Mouse (Mus musculus) forebrain, embryonic 13.5 days (tissue): ENCODE data around the gene Capn1. TPM values are rescaled to one million over a fixed set of nuclear protein-coding genes. Genes with fewer than 3 reads are reported as not detected.

ENCODE experiments used
- ATAC-seq: fragments of 200-750 bp; cut with Nextera tagmentation; 2 replicates; pipeline ENCODE4 v1.8.0; 2017
- H3K27ac ChIP-seq: fragments of 300-500 bp; sonication (generic); 2 replicates; pipeline ENCODE4 v1.5.1; 2015; ENCODE audit warnings: inconsistent platforms, mild to moderate bottlenecking, moderate library complexity
- H3K27me3 ChIP-seq: fragments of 300-500 bp; sonication (generic); 2 replicates; pipeline ENCODE4 v1.6.1; 2015; ENCODE audit warnings: mild to moderate bottlenecking, inconsistent platforms
- H3K36me3 ChIP-seq: fragments of 300-500 bp; sonication (generic); 2 replicates; pipeline ENCODE4 v1.6.1; 2015; ENCODE audit warnings: mild to moderate bottlenecking, inconsistent platforms; ENCODE audit not compliant: poor library complexity, severe bottlenecking
- H3K4me1 ChIP-seq: fragments of 300-500 bp; sonication (generic); 2 replicates; pipeline ENCODE4 v1.6.1; 2015; ENCODE audit warnings: inconsistent platforms
- H3K4me2 ChIP-seq: fragments of 300-500 bp; sonication (generic); 2 replicates; pipeline ENCODE4 v1.6.1; 2015; ENCODE audit warnings: inconsistent platforms, mild to moderate bottlenecking, moderate library complexity
- H3K4me3 ChIP-seq: fragments of 300-500 bp; sonication (generic); 2 replicates; pipeline ENCODE4 v1.5.1; 2015; ENCODE audit warnings: mild to moderate bottlenecking, inconsistent platforms
- H3K9ac ChIP-seq: fragments of 300-500 bp; sonication (generic); 2 replicates; pipeline ENCODE4 v1.6.1; 2015; ENCODE audit warnings: mild to moderate bottlenecking, inconsistent platforms
- H3K9me3 ChIP-seq: fragments of 300-500 bp; sonication (generic); replicated peaks from 2 replicates; pipeline ENCODE4 v1.6.1; 2016; ENCODE audit warnings: inconsistent platforms
- WGBS: fragments of 180-500 bp; shearing (Covaris S2); methylation state at CpG from one replicate; pipeline ENCODE4 v1.1.7; 2015; 5-methylcytosine and 5-hydroxymethylcytosine counted together
- polyA plus RNA-seq: library from polyadenylated mRNA; unstranded; fragments of >200 nt; fragmentation: Nextera tagmentation; extraction: Ambion mirVana; gene quantifications from 2 replicates; pipeline ENCODE4 v1.2.1, GENCODE M21; 2015

Gene Capn1
- polyA plus RNA-seq, 1 experiment from 2014 or later = 1.0 TPM

- Histone ChIP-seq H3K36me3 (peaks cover 69% of the 10 kb centered on the region), H3K4me1 (peaks cover 4% of the 10 kb centered on the region), H3K4me3 (no peak overlapping the region), H3K9me3 (no peaks in the 10 kb centered on the region), H3K4me2 (no peak overlapping the region), H3K9ac (no peak overlapping the region), H3K27me3 (no peaks in the 10 kb centered on the region), H3K27ac (no peak overlapping the region)
- no peak for ATAC-seq
- 24% methylated on average over 3 of the region's 3 CpGs for WGBS
Observed at GRCm38 (mm10) chr19:5956685-5957084, 59.0 kb downstream of the Capn1 start.

DNA sequence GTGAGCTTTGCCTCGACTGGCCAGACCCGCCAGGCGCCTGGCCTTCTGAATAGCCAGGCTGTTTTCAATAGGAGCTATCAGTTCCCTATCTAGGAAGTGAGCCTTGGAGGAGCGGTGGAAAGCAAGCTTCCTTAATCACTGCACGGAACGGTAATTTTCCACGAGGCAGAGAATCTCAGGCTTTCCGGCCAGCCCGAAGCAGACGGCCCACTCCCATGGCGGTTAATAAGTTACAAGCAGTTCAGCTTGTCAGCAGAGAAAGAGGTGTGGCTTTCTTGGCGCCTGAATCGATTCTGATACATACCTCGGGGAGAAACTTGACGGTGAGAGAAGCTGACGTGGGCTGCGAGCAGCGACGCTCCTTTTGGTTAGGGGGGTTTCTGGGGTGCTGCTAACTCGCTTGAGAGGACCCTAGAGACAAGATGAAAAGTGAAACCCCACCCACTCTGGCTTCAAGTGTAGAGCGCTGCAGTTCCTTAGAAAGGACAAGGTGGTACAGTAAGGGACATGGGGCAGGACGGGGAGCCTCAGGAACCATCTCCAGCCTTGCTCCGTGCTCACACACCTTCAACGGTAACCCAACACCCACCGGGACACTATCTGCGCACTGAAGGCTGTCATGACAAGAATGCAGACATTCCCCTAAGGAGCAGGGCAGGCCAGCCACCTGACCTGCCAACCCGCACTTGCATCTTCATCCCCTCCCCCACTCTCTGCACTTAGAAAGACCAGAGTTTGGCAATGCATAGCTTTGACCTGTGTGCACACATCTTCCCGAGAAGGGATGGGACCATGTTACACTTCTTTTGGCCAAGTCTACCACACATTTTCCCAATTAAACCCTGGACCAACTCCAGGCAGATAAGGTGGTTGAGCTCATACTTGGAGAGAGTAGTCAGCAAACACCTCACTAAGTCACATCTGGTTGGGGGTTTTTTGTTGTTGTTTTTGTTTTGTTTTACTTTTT lies 59.7 kb downstream of the Capn1 start:
- Histone ChIP-seq H3K36me3 (peaks cover 73% of the 10 kb centered on the region), H3K27me3 (no peaks in the 10 kb centered on the region), H3K4me1 (no peaks in the 10 kb centered on the region), H3K9me3 (no peaks in the 10 kb centered on the region), H3K4me2 (no peak overlapping the region), H3K27ac (no peak overlapping the region), H3K9ac (no peak overlapping the region), H3K4me3 (no peak overlapping the region)
- WGBS = 92% methylated on average over 28 of the region's 28 CpGs
- no peak for ATAC-seq

GRCm38 (mm10) chr19:5954936-5955335 lies 60.8 kb downstream of the Capn1 start:
- no peak for ATAC-seq
- Histone ChIP-seq H3K4me3 (no peak overlapping the region), H3K4me1 (no peaks in the 10 kb centered on the region), H3K9me3 (no peaks in the 10 kb centered on the region), H3K9ac (no peak overlapping the region), H3K27ac (no peak overlapping the region), H3K27me3 (no peaks in the 10 kb centered on the region), H3K4me2 (no peak overlapping the region), H3K36me3 (peaks cover 77% of the 10 kb centered on the region)
- 94% methylated on average over 10 of the region's 10 CpGs for WGBS

DNA sequence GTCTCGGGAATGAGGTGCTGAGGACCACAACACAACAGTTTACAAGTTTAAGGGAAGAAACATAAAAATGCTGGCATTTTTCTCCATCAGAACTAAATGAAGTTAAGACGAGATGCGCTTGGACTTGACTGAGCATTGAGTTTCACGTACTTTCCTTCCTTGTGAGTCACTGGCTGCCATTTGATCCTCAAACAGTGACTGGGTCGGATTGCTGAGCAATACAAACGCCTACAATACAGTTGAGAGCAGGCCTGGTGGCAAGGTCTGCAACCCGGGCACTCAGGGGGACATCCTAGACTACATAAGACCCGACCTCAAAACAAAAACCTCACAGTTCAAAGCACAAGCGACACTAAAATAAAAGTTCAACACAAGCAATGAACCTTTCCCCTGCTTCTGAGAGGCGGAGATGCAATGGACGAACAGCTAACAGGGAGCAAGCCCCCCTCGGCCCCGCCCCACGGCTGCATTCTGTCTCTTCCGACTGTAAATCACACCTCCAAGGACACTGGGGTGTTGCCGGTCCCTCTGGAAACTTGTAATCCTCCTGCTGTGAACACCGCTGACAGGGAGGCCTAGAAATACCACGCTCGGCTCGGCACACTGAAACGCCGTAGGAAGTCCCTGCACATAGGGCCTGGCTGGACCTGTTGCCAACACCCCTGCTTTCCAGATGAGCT lies 61.5 kb downstream of the Capn1 start:
- Histone ChIP-seq H3K9me3 (no peaks in the 10 kb centered on the region), H3K4me2 (no peak overlapping the region), H3K4me1 (no peaks in the 10 kb centered on the region), H3K9ac (no peak overlapping the region), H3K36me3 (peaks cover 79% of the 10 kb centered on the region), H3K27ac (no peak overlapping the region), H3K4me3 (no peak overlapping the region), H3K27me3 (no peaks in the 10 kb centered on the region)
- no peak for ATAC-seq
- WGBS = 89% methylated on average over 22 of the region's 22 CpGs

DNA sequence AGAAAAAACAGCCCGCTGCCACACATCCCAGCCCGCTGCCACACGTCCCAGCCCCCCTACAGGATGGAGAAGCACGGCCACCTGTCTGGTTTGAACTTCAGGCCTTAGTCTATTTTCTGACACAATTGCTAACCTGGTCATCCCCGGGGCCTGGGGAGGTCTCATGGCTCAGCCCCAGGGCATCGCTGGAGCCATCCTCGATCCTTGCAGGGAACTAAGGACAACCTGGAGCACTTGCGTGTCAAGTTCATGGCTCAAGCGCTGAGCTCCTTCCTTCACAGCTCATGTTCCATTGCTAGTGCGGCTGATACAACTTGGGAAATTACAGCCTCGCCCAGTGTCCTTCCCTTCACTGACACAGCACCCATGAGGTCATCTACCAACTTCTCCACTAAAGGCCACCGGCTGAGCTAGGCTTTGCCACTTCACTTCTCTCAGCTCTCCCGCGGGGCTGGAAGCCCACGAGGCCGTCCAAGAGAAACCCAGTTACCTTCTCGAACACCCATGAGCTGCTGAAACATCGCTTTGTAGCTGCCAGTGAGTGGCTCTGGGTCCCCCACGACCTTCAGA lies 62.4 kb downstream of the Capn1 start:
- no peak overlapping the region for H3K27ac ChIP-seq
- ATAC-seq = no peak
- H3K4me3 ChIP-seq = no peak overlapping the region
- no peaks in the 10 kb centered on the region for H3K27me3 ChIP-seq
- peaks cover 78% of the 10 kb centered on the region for H3K36me3 ChIP-seq
- H3K4me2 ChIP-seq = no peak overlapping the region
- 94% methylated on average over 19 of the region's 19 CpGs for whole genome bisulfite sequencing
- H3K9me3 ChIP-seq = no peaks in the 10 kb centered on the region
- no peak overlapping the region for H3K9ac ChIP-seq
- no peaks in the 10 kb centered on the region for H3K4me1 ChIP-seq

GRCm38 (mm10) chr19:5952071-5952691 lies 63.5 kb downstream of the Capn1 start:
- Histone ChIP-seq H3K4me3 (no peak overlapping the region), H3K27me3 (no peaks in the 10 kb centered on the region), H3K27ac (no peak overlapping the region), H3K4me2 (no peak overlapping the region), H3K9ac (no peak overlapping the region), H3K4me1 (no peaks in the 10 kb centered on the region), H3K36me3 (peaks cover 84% of the 10 kb centered on the region), H3K9me3 (no peaks in the 10 kb centered on the region)
- 95% methylated on average over 13 of the region's 13 CpGs for WGBS
- no peak for ATAC-seq

DNA sequence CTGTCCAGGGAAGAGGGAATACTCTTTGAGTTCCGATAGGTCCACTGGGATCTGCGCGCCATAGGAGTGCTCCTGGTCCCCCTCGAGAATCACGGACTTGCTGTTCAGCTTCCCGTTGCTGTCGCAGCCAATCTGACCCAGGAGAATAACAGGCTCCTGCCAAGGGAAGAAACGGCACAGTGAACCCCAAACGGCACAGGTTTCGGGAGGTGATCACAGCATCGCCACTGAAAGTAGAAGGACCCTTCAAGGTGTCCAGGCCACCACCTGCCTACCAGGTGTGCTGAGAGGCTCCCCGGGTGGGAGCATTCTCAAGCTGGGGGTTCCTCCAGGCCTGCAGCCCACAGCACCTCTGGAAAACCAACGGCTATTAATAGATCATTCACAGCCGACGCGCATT lies 64.1 kb downstream of the Capn1 start:
- Histone ChIP-seq H3K9me3 (no peaks in the 10 kb centered on the region), H3K4me1 (no peaks in the 10 kb centered on the region), H3K36me3 (peaks cover 89% of the 10 kb centered on the region), H3K27ac (no peak overlapping the region), H3K4me2 (no peak overlapping the region), H3K4me3 (no peak overlapping the region), H3K27me3 (no peaks in the 10 kb centered on the region), H3K9ac (no peak overlapping the region)
- no peak for ATAC-seq
- 89% methylated on average over 16 of the region's 16 CpGs for WGBS

- no peaks in the 10 kb centered on the region for H3K9me3 ChIP-seq
- ATAC-seq = no peak
- no peaks in the 10 kb centered on the region for H3K4me1 ChIP-seq
- 93% methylated on average over 11 of the region's 11 CpGs for WGBS
- H3K4me3 ChIP-seq = no peak overlapping the region
- H3K36me3 ChIP-seq = peaks cover 98% of the 10 kb centered on the region
- H3K9ac ChIP-seq = no peak overlapping the region
- no peak overlapping the region for H3K4me2 ChIP-seq
- no peak overlapping the region for H3K27ac ChIP-seq
- H3K27me3 ChIP-seq = no peaks in the 10 kb centered on the region
Observed at GRCm38 (mm10) chr19:5950218-5950617, 65.5 kb downstream of the Capn1 start.

DNA sequence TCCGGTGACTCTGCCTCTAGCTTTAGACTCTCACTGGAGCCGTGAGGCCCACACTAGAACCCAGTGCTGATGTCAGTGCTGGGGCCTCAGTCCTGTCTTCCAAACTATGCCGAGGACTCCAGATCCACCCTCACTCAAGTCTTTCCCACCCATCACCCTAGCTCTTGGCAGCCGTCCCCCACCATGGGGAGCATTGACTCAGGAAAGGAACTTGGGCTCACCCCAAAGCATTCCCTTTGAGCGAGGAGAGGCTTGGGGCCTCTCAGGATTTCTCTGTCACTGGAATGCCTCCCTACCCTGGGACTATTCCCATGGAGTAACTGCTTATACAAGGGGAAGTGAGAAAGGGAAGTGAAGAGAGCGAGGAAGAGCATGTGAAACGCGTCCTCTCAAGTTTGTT lies 69.8 kb downstream of the Capn1 start:
- H3K9ac ChIP-seq = no peak overlapping the region
- H3K4me2 ChIP-seq = no peak overlapping the region
- no peaks in the 10 kb centered on the region for H3K27me3 ChIP-seq
- no peaks in the 10 kb centered on the region for H3K9me3 ChIP-seq
- H3K4me3 ChIP-seq = no peak overlapping the region
- no peaks in the 10 kb centered on the region for H3K4me1 ChIP-seq
- no peak overlapping the region for H3K27ac ChIP-seq
- WGBS = 95% methylated on average over 8 of the region's 8 CpGs
- ATAC-seq = no peak
- H3K36me3 ChIP-seq = peaks cover 83% of the 10 kb centered on the region

DNA sequence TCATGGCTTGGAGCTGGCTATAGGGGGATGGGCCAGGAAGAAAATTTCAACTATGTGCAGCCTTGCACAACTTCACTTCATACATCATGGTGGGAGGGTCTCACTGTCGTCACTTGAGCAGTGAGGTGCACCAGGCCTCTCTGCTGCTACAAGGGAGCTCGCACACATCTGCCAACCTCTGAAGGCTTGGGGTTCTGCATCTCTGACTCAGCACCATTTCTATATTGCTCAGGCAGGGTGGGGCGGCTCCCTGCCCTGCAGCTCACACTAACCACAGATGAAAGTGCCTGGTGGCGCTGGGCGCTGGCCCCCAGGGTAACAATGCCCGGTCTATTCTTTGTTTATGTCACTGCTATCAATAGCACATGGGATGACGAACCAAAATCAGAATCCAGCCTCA lies 70.7 kb downstream of the Capn1 start:
- no peaks in the 10 kb centered on the region for H3K27me3 ChIP-seq
- no peak overlapping the region for H3K4me2 ChIP-seq
- no peaks in the 10 kb centered on the region for H3K9me3 ChIP-seq
- H3K9ac ChIP-seq = no peak overlapping the region
- H3K4me1 ChIP-seq = 0 out of 2 replicates have a peak, but pooled peaks cover 3% of the 10 kb centered on the region
- H3K36me3 ChIP-seq = peaks cover 80% of the 10 kb centered on the region
- no peak overlapping the region for H3K27ac ChIP-seq
- ATAC-seq = no peak
- no peak overlapping the region for H3K4me3 ChIP-seq
- WGBS = 86% methylated on average over 7 of the region's 7 CpGs

DNA sequence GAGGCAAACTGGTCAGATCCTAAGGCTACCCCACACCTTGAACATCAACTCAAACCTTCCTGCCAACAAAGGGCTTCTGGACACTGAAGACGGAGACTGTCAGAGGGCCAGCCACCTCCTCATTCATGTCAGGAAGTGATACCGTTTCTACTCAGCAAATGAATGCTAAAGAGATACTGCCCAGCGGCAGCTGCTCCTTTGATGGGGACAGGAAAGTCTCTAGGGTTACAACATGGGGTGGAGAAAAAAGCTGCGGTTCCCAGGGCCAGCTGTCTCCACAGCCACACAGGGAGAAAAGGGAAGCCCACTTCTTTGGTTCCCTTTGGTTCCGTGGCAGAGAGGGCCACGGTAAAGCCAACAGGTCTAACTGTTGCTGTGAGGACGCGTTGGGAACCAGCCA lies 71.6 kb downstream of the Capn1 start:
- Histone ChIP-seq H3K4me3 (no peak overlapping the region), H3K4me2 (no peak overlapping the region), H3K27ac (no peak overlapping the region), H3K36me3 (peaks cover 79% of the 10 kb centered on the region), H3K27me3 (no peaks in the 10 kb centered on the region), H3K4me1 (0 out of 2 replicates have a peak, but pooled peaks cover 8% of the 10 kb centered on the region), H3K9ac (no peak overlapping the region), H3K9me3 (no peaks in the 10 kb centered on the region)
- WGBS = 80% methylated on average over 8 of the region's 8 CpGs
- ATAC-seq = no peak

DNA sequence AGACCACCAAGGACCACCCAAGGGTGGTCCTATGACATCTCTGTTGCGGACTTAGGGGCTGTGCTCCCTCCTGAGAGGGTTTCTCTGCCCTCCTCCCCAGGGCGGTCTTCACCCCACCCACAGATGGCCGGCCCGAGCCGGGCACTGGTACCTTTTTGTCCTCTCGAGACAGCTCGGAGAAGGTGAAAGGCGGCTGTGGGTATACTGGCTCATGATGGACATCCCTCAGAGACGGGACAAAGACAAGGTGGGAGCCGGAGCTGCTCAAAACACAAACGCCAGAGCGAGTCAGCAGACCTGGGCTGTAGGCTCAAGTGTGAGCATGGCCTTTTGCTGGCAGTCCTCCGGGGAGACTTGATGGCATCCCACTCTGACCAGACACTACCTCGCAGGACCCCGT lies 72.3 kb downstream of the Capn1 start:
- H3K9ac ChIP-seq = no peak overlapping the region

More for the DNA sequence above, 72.3 kb downstream of the Capn1 start:
- Histone ChIP-seq H3K36me3 (peaks cover 73% of the 10 kb centered on the region), H3K27ac (no peak overlapping the region), H3K4me1 (peaks cover 11% of the 10 kb centered on the region), H3K9me3 (no peaks in the 10 kb centered on the region), H3K4me2 (no peak overlapping the region), H3K27me3 (no peaks in the 10 kb centered on the region), H3K4me3 (no peak overlapping the region)
- WGBS = 91% methylated on average over 15 of the region's 15 CpGs
- ATAC-seq = no peak
